Mouse (Mus musculus) intestine, embryonic 15.5 days (tissue): Measurements from ENCODE around the gene Mki67. TPM values are rescaled to one million over a fixed set of nuclear protein-coding genes. Genes with fewer than 3 reads are reported as not detected.

Experiments
- ATAC-seq: fragments of 200-750 bp; cut with Nextera tagmentation; 2 replicates; pipeline ENCODE4 v1.8.0; 2017; ENCODE audit warnings: moderate TSS enrichment, moderate library complexity
- H3K27ac ChIP-seq: fragments of 300-500 bp; sonication (generic); 2 replicates; pipeline ENCODE4 v1.5.1; 2015; ENCODE audit warnings: mild to moderate bottlenecking, inconsistent platforms
- H3K27me3 ChIP-seq: fragments of 300-500 bp; sonication (generic); replicated peaks from 2 replicates; pipeline ENCODE4 v1.6.1; 2015; ENCODE audit warnings: inconsistent platforms
- H3K36me3 ChIP-seq: fragments of 300-500 bp; sonication (generic); 2 replicates; pipeline ENCODE4 v1.6.1; 2015; ENCODE audit warnings: inconsistent platforms
- H3K4me1 ChIP-seq: fragments of 300-500 bp; sonication (generic); replicated peaks from 2 replicates; pipeline ENCODE4 v1.6.1; 2015; ENCODE audit warnings: inconsistent platforms
- H3K4me2 ChIP-seq: fragments of 300-500 bp; sonication (generic); replicated peaks from 2 replicates; pipeline ENCODE4 v1.6.1; 2015; ENCODE audit warnings: mild to moderate bottlenecking, inconsistent platforms
- H3K4me3 ChIP-seq: fragments of 300-500 bp; sonication (generic); replicated peaks from 2 replicates; pipeline ENCODE4 v1.5.1; 2015; ENCODE audit warnings: inconsistent platforms
- H3K9ac ChIP-seq: fragments of 300-500 bp; sonication (generic); 2 replicates; pipeline ENCODE4 v1.6.1; 2015; ENCODE audit warnings: inconsistent platforms
- H3K9me3 ChIP-seq: fragments of 300-500 bp; sonication (generic); 2 replicates; pipeline ENCODE4 v1.6.1; 2016; ENCODE audit warnings: inconsistent platforms
- WGBS: fragments of 180-500 bp; shearing (Covaris S2); methylation state at CpG from one replicate; pipeline ENCODE4 v1.1.7; 2015; 5-methylcytosine and 5-hydroxymethylcytosine counted together
- polyA plus RNA-seq: library from polyadenylated mRNA; unstranded; fragments of >200 nt; fragmentation: Nextera tagmentation; extraction: Ambion mirVana; gene quantifications from 2 replicates; pipeline ENCODE4 v1.2.1, GENCODE M21; 2015

The Mki67 gene
- polyA plus RNA-seq, 1 experiment from 2014 or later, result 37.6 TPM

DNA sequence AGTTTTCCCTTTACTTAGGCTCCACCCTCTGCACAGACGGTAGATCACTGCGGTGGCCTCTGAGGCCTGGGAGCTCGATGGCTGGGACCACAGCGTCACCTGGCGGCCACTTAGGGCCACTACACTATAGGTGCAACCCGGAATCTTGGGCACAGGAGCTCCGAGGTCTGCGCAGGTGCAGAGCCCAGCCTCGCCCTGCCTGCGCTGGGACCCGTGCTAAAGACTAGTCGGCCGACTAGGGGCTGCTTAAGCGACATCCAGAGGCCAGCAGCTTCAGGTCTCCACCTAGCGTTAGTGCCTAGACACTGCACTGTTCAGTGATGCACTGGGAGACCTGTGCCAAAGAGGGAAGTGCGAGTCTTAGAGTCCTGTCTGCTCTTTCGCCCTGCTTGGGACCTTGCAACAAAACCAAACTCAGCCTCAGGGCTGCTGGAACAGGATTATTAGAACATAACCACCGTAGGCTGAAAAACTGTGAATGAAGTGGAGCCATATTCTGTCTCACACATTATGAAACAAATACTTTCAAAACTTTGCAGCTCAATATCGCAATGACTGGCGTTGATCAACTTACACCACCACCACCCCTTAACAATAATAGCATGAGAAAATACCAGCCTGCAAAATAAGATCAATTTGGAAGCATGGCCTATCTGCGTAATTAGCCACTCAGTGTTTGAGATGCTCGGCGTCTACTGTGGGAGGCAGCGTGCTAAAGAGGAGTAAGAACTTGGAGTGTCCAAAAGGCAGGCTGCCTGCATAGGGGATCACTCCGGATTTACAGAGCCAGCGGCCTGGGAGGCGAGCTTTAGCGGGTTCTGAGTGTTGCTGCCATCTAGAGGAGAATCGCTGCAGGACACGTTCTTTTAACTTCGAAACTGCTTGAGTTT is 19.8 kb upstream of the Mki67 start:
- H3K27me3 ChIP-seq, result no peaks in the 10 kb centered on the region
- WGBS, result 21% methylated on average over 31 of the region's 31 CpGs
- H3K36me3 ChIP-seq, result no peaks in the 10 kb centered on the region
- ATAC-seq, result peak; percentile 98
- H3K9ac ChIP-seq, result no peak overlapping the region
- H3K9me3 ChIP-seq, result no peaks in the 10 kb centered on the region
- peaks cover 15% of the 10 kb centered on the region; the same call in 1 of the 2 replicates for H3K4me1 ChIP-seq
- H3K4me3 ChIP-seq, result peak overlapping the region; percentile 16; the same call in 1 of the 2 replicates
- 0 out of 2 replicates have a peak overlapping the region, but pooled peaks have one; percentile 5 for H3K27ac ChIP-seq
- peak overlapping the region; percentile 61 for H3K4me2 ChIP-seq

DNA sequence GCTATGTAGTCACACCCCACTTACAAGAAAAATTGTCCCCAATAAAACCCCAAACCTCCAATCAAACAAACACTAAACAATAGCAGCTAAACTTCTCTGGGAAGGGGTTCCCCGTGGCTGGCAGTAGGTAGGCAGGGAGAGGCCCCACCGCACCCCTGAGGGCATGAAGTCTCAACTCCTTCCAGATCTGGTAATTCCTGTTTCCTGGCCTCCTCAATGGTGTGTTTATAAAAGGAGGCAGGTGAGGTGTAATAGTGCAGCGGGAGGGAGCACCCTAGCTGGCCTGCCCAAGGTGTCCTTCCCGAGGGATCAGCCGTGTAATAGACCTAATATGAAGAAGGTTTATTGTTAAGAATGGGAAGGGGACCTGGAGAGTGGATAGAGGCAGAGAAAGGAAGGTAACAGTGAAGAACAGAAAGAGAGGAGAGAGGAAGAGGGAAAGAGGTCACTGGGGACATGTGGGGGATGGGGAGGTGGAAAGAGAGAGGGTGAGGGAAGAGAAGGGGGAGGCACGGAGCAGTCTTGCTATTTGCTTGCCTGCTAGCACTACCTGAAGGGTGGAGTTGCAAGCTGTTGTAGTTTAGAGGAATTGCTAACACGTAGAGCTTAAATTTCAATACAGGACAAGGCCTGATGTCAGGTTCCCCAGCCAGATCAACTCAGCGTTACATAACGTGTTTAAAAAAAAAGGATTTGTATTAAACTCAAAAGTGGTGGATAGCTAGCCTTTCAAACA is 18.9 kb upstream of the Mki67 start:
- 66% methylated on average over 9 of the region's 9 CpGs for WGBS
- Histone ChIP-seq H3K9me3 (no peaks in the 10 kb centered on the region), H3K4me2 (peak overlapping the region; percentile 61), H3K4me1 (peaks cover 15% of the 10 kb centered on the region; the same call in 1 of the 2 replicates), H3K27ac (peak overlapping the region; percentile 36; the same call in 1 of the 2 replicates), H3K9ac (no peak overlapping the region), H3K4me3 (no peak overlapping the region), H3K36me3 (no peaks in the 10 kb centered on the region), H3K27me3 (no peaks in the 10 kb centered on the region)
- ATAC-seq, result peak; percentile 40

DNA sequence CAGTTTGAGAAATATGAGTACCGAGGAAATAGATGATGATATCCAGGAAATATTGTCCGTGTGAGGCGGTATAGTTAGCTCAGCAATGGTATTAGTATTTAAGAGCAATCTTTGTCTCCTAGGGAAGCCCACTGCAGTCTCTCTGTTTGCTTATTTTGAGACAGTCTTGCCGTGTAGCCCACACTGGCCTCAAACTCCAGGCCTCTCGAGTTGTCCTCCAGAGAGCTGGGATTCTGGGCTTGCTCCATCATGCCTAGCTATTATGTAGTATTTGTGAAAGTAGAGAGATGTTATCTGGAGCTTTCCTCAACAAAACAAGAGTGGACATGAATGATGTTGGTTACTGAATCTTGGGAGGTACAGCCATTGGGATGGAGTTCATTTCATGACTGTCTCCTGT is 18.2 kb upstream of the Mki67 start:
- WGBS, result 93% methylated on average over 5 of the region's 5 CpGs
- no peak for ATAC-seq
- Histone ChIP-seq H3K36me3 (no peaks in the 10 kb centered on the region), H3K4me3 (no peak overlapping the region), H3K9ac (no peak overlapping the region), H3K4me1 (peaks cover 15% of the 10 kb centered on the region; the same call in 1 of the 2 replicates), H3K4me2 (no peak overlapping the region), H3K27me3 (no peaks in the 10 kb centered on the region), H3K27ac (no peak overlapping the region), H3K9me3 (no peaks in the 10 kb centered on the region)

DNA sequence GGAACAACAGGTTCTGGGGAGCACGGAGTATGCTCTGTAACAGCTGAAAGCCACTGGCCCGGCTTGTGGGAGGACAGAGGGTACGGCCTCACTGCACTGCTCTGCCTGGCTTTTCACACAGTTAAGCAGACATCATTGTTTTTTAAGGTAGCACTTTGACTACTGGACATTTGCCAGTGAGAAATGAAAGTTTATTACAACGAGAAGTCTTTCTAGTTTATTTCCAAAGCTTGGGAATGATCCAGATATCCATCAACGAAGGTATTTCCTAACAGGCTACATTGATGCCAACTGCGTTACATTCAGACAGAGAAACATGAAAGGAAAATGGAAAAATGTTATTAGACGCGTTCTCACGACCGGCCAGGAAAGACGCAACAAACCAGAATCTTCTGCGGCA is 11.9 kb upstream of the Mki67 start:
- no peak for ATAC-seq
- 86% methylated on average over 12 of the region's 12 CpGs for WGBS
- Histone ChIP-seq H3K4me3 (no peak overlapping the region), H3K9me3 (no peaks in the 10 kb centered on the region), H3K9ac (no peak overlapping the region), H3K4me2 (no peak overlapping the region), H3K36me3 (no peaks in the 10 kb centered on the region), H3K27ac (no peak overlapping the region), H3K27me3 (no peaks in the 10 kb centered on the region), H3K4me1 (peaks cover 6% of the 10 kb centered on the region)

DNA sequence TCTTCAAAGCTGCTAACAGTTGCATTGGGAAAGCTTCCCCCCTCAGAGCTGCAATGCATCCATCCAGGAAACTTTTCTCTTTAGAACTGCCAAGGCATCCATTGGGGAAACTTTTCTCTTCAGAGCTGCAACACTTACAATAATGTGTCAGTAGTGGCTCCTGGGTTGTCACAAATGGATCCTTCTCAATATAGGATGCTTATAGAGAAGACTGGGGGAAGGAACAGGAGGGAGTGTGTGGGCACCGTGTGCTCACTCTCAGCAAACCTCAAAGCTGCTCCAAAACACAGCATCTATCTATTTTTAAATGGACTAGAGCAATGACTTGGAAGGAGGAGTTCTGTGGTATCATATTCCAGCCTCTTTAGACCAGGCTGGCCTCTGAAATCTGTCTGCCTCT is 10.5 kb upstream of the Mki67 start:
- Histone ChIP-seq H3K9me3 (no peaks in the 10 kb centered on the region), H3K27me3 (no peaks in the 10 kb centered on the region), H3K4me2 (no peak overlapping the region), H3K4me1 (peaks cover 6% of the 10 kb centered on the region), H3K4me3 (no peak overlapping the region), H3K9ac (no peak overlapping the region), H3K27ac (no peak overlapping the region), H3K36me3 (no peaks in the 10 kb centered on the region)
- ATAC-seq, result no peak
- WGBS, result 63% methylated on average over 1 of the region's 1 CpGs

DNA sequence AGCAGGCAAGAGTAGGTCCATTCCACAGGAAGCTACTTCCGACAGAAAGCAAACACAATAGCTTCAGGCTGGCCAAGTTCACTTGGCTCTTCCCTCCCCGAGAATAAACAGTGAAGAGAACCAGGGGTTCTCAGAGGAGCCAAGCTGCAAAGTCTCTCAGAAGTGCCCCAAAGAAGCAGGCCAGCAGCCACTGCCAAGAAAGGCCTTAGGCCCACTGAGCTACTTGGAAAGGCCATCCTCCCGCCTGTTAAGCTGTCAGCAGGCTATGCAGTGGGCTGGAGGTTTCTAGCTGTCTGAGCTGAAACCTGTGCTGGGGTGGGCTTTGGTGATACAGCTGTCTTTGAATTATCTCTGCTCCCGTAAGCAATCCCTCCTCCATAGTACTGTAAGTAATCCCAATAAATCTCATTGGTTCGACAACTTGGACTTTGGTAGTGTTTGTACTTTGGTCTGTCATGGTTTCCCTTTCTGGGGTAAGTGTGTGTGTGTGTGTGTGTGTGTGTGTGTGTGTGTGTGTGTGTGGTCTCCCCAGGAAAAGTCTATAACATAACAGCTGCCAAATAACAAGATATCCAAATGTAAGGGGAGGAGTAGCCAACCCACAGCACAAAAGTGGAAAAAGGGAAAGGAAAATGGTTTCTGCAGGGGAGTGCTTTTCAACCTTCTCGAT is 7.6 kb upstream of the Mki67 start:
- Histone ChIP-seq H3K4me1 (peaks cover 6% of the 10 kb centered on the region), H3K36me3 (no peaks in the 10 kb centered on the region), H3K4me3 (no peak overlapping the region), H3K4me2 (peak overlapping the region; percentile 11; the same call in 1 of the 2 replicates), H3K27me3 (no peaks in the 10 kb centered on the region), H3K27ac (peak overlapping the region; percentile 56; the same call in 1 of the 2 replicates), H3K9ac (no peak overlapping the region), H3K9me3 (no peaks in the 10 kb centered on the region)
- WGBS, result 30% methylated on average over 6 of the region's 6 CpGs
- peak; percentile 66 for ATAC-seq

DNA sequence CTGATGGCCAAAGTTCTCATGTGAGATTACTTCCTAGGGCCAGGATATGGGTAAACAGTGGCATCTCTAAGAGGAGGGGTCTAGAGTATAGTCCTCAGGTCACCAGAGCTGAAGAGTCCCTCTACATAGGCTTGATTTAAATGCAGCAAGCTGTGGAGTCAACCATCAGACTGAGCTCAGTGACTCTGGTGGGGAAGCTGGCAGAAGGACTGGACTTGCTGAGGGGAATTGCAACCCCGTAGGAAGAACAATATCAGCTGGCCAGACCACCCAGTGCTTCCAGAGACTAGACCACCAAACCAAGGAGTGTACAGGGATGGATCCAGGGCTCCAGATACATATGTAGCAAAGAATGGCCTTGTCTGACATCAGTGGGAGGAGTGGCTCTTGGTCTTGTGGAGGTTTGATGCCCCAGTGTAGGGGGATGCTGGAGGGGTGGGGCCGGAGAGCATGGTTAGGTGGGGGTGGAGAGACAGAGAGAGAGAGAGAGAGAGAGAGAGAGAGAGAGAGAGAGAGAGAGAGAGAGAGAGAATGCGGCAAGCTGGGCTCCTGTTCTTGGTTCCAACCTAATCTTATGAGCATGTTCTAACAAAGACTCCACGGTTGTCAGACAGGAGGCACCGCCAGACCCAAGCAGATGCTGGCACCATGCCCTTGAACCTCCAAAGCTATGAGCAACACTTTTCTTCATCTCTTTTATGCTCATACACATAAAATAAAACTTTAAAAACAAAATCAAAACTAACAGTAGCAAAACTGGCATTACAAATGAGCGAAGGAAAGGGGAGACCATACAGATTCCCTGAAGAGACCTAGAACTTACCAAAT is 6.1 kb upstream of the Mki67 start:
- Histone ChIP-seq H3K27ac (no peak overlapping the region), H3K9ac (no peak overlapping the region), H3K9me3 (no peaks in the 10 kb centered on the region), H3K4me2 (no peak overlapping the region), H3K36me3 (no peaks in the 10 kb centered on the region), H3K4me3 (no peak overlapping the region), H3K27me3 (no peaks in the 10 kb centered on the region), H3K4me1 (peaks cover 6% of the 10 kb centered on the region)
- no peak for ATAC-seq
- WGBS, result 73% methylated on average over 6 of the region's 6 CpGs

DNA sequence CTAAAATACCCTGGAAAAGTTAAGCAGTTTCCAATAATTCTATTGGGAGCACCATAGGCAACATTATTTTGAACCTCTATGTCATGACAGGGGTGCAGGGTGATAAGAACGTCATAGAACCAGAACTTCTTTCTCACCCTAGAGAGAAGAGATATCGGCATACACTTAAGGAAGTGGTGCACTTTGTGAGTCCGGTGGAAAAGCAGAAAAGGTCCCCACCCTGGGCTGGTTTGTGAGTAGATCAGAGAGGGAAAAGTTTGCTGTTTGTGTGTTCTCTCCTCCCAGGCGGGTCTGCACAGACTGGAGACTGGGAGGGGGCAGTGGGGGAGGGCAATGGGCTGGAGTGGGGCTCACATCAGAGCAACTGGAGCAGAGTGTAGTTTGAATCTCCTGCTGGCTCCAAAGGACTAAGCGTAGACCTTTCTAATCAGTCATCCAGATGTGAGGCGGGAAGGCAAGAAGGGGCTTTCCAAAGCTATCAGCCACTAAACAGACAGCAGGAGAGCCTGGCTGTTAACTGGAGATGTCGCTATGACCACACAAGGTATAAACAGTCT is 5.4 kb upstream of the Mki67 start:
- WGBS, result 57% methylated on average over 7 of the region's 7 CpGs
- peak; percentile 36; the same call in 1 of the 2 replicates for ATAC-seq

DNA sequence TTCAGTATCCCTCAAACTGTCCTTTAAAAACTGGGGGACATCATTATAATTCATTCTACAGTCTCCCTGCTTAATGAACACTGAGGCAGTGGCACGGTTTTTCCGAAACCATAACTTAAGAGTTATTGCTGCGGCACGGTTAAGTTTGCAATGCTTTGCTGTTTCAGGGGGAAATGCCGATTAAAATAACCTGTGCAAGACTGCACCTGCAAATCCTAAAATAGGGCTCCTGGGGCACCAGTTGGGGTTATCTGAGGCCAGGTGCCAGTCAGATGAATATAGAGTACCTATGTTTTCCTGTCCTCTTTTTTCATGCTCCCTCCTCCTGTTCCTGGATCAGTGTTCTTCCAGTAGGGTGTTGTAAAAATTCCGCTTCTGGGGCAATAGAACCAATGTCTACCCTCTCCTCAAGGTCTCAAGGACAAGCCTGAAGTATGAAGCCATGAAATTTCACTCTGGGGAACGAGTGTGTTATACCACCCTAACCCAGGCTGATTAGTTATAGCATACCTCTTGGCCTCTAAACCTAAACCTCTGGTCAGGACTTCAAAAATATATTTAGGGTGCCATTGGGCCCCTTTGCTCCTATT is 902 bp upstream of the Mki67 start:
- peaks cover 14% of the 10 kb centered on the region for H3K4me1 ChIP-seq
- no peaks in the 10 kb centered on the region for H3K9me3 ChIP-seq
- peak overlapping the region; percentile 85 for H3K4me3 ChIP-seq
- peak overlapping the region; percentile 34 for H3K9ac ChIP-seq
- peak overlapping the region; percentile 65 for H3K4me2 ChIP-seq
- no peaks in the 10 kb centered on the region for H3K36me3 ChIP-seq
- H3K27ac ChIP-seq, result no peak overlapping the region
- 45% methylated on average over 7 of the region's 7 CpGs for WGBS
- no peak for ATAC-seq
- no peaks in the 10 kb centered on the region for H3K27me3 ChIP-seq

More for the DNA sequence above, 5.4 kb upstream of the Mki67 start:
- H3K9me3 ChIP-seq, result no peaks in the 10 kb centered on the region
- no peak overlapping the region for H3K9ac ChIP-seq
- no peak overlapping the region for H3K27ac ChIP-seq
- no peaks in the 10 kb centered on the region for H3K36me3 ChIP-seq
- H3K4me1 ChIP-seq, result peaks cover 10% of the 10 kb centered on the region
- H3K4me3 ChIP-seq, result no peak overlapping the region
- no peaks in the 10 kb centered on the region for H3K27me3 ChIP-seq
- H3K4me2 ChIP-seq, result no peak overlapping the region

DNA sequence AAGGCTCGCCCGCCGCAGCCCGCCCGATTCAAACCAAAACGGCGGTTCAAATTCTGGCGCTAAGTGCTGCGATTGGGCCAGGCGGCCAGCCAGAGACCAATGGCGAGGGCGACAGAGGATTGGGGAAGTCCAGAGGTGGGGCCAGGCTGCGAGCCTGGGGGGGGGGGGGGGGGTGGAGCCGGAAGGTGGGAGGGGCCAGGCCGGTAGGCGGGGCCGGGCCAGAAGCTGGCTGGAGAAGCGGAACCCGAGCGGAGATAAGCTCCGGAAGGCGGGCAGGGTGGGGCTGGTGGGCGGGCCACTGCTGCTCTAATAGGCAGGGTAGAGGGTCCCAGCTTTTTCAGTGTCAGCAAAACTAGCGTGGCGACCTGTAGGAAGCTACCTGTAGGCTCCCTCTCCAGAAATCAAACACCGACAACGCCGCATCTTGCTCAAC is 300 bp upstream of the Mki67 start:
- Histone ChIP-seq H3K4me1 (peaks cover 14% of the 10 kb centered on the region), H3K4me3 (peak overlapping the region; percentile 85), H3K9me3 (no peaks in the 10 kb centered on the region), H3K27ac (no peak overlapping the region), H3K36me3 (no peaks in the 10 kb centered on the region), H3K9ac (peak overlapping the region; percentile 78), H3K4me2 (peak overlapping the region; percentile 67), H3K27me3 (no peaks in the 10 kb centered on the region)
- ATAC-seq, result peak; percentile 97
- under 1% methylated on average over 25 of the region's 28 CpGs for WGBS

DNA sequence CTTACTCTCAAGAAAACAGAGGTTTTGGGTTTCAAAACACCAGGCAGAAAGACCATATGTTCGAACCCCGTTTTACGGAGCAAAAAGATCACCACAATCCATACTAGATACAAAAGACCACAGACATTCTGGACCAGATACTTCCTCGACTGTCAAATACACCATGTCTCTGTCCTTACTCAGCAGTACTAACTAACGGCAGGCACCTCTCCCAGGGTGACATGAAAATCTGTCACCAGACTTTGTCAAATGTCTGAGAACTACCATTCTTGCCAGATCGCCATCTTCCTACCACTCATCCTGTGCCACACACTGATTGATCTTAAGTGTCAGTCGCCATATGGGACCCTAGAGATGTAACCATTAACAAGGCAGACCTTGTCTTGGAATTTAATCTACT is 995 bp downstream of the Mki67 start:
- ATAC-seq, result no peak
- Histone ChIP-seq H3K9me3 (no peaks in the 10 kb centered on the region), H3K4me2 (peak overlapping the region; percentile 67), H3K9ac (peak overlapping the region; percentile 78), H3K27ac (no peak overlapping the region), H3K27me3 (no peaks in the 10 kb centered on the region), H3K4me3 (peak overlapping the region; percentile 85), H3K4me1 (peaks cover 14% of the 10 kb centered on the region), H3K36me3 (no peaks in the 10 kb centered on the region)
- WGBS, result 4% methylated on average over 7 of the region's 7 CpGs
